Mouse (Mus musculus) neural tube, postnatal 0 days (tissue): ENCODE data around the gene Olfr1344. TPM values are rescaled to one million over a fixed set of nuclear protein-coding genes. Genes with fewer than 3 reads are reported as not detected.

Experiments used
- polyA plus RNA-seq: library from polyadenylated mRNA; unstranded; fragments of >200 nt; fragmentation: Nextera tagmentation; extraction: Ambion mirVana; gene quantifications from 2 replicates; pipeline ENCODE4 v1.2.1, GENCODE M21; 2015

Gene Olfr1344
- 0.19 and 0.43 TPM in 2 replicates for polyA plus RNA-seq

DNA sequence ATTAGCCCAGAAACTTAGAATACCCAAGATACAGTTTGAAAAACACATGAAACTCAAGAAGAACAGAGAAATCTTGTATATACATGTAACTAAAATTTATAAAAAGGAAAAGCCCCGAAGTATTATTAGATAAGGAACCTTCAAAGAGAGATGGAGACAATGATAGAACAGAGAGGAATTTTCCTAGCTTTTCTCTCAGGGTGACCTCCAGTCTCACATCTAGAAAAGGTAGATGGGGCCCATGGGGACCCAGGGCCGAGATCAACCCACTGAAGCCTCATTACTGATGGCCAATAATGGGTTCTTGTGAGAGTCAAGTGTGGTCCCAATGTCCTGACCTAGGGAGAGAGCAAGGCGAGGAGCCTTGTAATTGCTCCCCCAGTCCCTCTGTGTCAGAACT lies at the start of gene Olfr1344:
Gene Olfr1344, plus strand, starts transcription at position 301 of the 400 bp plus-strand sequence.

DNA sequence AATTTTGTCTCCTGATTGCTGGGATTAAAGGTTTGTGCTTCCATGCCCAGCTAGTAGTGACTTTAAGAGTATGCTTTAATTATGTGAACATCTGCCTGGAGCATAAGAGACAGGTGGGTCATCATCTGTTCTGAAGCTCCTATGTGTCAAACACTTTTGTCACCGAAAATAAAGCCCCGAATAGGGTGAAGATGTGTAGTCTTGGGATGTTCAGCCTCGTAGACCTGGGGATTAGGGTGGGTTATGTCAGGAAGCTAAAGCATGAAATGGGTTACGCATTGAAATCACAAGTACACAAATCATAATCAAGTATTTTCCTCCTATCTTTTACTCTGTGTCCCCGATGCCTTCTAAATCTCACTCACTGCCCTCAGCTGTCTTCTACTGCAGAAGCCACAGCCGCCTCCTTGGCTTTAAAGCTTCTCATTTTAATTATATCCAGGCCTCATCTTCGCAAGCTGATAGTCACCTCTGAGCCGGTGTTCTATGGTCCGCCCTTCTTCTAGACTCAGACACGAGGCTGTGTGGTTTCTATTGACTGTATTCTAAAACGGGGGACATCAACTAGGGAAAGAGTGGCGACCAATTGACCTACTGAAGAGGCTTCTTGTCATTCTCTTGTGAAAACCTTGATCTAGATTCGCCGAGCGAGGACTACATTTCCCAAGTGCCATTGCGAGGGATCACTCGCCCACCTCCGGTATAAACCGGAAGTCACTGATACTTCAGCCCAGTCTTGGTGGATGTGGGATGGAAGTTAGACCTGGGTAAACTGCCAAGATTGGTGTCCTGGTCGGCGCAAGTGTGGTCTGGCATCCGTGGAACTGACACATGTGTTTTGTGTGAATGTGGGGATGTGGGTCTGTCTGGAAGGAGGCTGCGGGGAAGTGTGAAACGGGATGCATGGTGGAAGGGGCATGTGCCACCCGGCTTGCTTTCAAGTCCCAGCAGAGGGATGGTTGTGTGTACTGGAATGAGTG lies 40.2 kb upstream of the Olfr1344 start, which contains the start of gene Smim17:
Gene Smim17, plus strand, starts transcription at position 720 of the 980 bp plus-strand sequence.

DNA sequence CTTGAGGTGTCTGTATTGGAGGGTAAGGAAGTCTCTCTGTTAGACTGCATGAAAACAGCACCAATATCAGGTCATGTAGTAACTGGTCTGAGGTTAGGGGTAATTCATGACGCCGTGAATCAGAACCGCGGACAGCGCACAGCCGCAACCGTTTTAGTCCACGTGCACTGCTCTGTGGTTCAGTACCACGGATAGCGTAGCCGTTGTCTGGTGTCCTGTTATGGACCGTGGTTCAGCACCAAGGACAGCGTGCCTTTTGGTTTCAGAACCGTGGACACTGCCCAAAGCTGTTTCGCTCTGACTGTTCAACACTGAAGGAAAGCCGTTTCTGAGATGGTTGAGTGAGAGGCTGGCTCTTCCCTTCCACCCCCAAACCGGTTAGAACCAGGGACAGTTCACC lies 28.4 kb upstream of the Olfr1344 start, which contains the start of gene Gm20715:
Gene Gm20715, plus strand, starts transcription at position 235 of the 400 bp plus-strand sequence.

DNA sequence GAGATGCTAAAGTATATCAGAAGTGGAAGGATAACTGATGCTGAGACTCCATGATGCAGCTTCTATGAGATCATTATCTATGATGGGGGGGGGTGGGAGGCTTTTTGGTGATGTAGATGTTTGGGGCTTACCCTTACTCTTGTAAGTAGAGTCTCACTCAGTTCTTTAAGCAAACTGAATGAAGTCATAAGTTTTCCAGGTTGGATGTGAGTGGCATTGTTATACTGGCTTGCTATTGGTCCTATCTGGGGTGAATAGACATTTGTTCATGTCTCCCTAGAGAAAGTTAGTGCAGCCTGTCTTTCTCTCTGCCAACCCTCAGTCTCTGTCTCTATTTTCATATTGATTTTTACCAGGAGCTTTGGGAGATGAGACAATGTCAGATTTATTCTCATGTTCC lies 17.4 kb downstream of the Olfr1344 start, which contains the start of gene Olfr1336:
Gene Olfr1336, plus strand, starts transcription at position 301 of the 400 bp plus-strand sequence.

DNA sequence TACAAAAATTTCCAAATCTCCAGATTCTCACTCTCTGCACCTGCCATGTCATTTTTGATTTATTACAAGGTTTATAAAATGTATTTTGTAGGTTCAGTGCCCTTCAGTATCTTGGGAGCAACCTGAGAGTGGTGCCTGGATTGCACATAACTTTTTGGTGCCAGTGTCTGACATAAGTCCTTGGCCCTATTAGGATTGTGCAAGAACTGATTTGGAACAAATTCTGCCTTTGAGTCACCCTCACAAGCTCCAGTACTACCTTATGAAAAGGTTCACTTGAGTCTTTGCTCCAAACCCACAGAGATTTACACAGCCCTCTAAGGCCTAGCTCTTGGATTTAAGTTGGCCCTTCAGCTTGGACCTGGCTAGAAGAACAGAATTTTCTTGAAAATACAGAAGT lies 28.5 kb downstream of the Olfr1344 start, which contains the start of gene Olfr1346:
Gene Olfr1346, plus strand, starts transcription at position 151 of the 400 bp plus-strand sequence.

DNA sequence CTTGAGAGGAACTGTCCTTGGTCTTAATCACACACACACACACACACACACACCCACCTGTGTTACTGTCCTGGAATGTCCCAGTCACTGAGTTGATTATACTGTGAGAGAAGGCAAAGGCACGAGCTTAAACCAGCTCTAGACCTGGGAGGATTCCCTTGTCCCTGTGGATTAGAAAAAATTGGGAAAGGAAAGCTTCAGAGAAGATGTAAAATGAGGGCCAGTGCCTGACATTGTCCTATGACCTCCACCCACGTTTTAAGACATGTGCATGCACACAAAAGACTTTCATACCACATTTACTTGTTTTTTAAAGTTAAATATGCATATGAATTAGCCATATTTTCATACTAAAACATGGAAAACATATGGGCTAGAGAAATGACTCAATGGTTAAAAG lies 48.4 kb downstream of the Olfr1344 start, which contains the start of gene Olfr5:
Gene Olfr5, minus strand, starts transcription at position 101 of the 400 bp plus-strand sequence.

Other genes starting within 250 kb of the Olfr1344 start
- not detected in 2 replicates for gene Galp, start 241.6 kb upstream of the Olfr1344 start, polyA plus RNA-seq
- not detected in 2 replicates for gene Zscan5b, start 216.4 kb upstream of the Olfr1344 start, polyA plus RNA-seq
- gene Epp13, start 186.0 kb upstream of the Olfr1344 start, polyA plus RNA-seq = 0.73 TPM in 1 of 2 replicates, not detected in the other
- 12.0 and 13.8 TPM in 2 replicates for gene Zfp667, start 152.1 kb upstream of the Olfr1344 start, polyA plus RNA-seq
- gene Zfp583, start 107.4 kb upstream of the Olfr1344 start, polyA plus RNA-seq = 15.5 and 15.9 TPM in 2 replicates
- 6.2 and 6.8 TPM in 2 replicates for gene Gm3854, start 94.9 kb upstream of the Olfr1344 start, polyA plus RNA-seq
- gene Zfp78, start 75.4 kb upstream of the Olfr1344 start, polyA plus RNA-seq = 2.9 and 3.0 TPM in 2 replicates
- gene Zfp28, start 55.4 kb upstream of the Olfr1344 start, polyA plus RNA-seq = 10.9 and 11.4 TPM in 2 replicates
- 9.4 and 10.7 TPM in 2 replicates for gene Smim17, start 40.0 kb upstream of the Olfr1344 start, polyA plus RNA-seq
- 0.08 TPM in 1 of 2 replicates, not detected in the other for gene Gm20715, start 28.4 kb upstream of the Olfr1344 start, polyA plus RNA-seq
- not detected in 2 replicates for gene Olfr1336, start 17.5 kb downstream of the Olfr1344 start, polyA plus RNA-seq
- gene Olfr1346, start 28.4 kb downstream of the Olfr1344 start, polyA plus RNA-seq = not detected in 2 replicates
- gene Olfr5, start 48.3 kb downstream of the Olfr1344 start, polyA plus RNA-seq = not detected in 2 replicates
- not detected in 2 replicates for gene Olfr1347, start 61.1 kb downstream of the Olfr1344 start, polyA plus RNA-seq
- not detected in 2 replicates for gene Olfr1348, start 70.1 kb downstream of the Olfr1344 start, polyA plus RNA-seq
- gene Olfr1349, start 84.3 kb downstream of the Olfr1344 start, polyA plus RNA-seq = not detected in 2 replicates
- not detected in 2 replicates for gene Olfr1350, start 126.2 kb downstream of the Olfr1344 start, polyA plus RNA-seq